Mouse (Mus musculus) cerebellum, adult 9-10 months (tissue): ENCODE data around the gene Lclat1.
"Not testable (repeated sequence)": the region's sequence is repeated elsewhere in the genome, so short reads cannot be mapped to it uniquely, and the experiment has no call there.

Source experiments
- DNase-seq: peaks from one replicate; pipeline ENCODE4 v3.0.0; 2022

Lclat1 gene

DNA sequence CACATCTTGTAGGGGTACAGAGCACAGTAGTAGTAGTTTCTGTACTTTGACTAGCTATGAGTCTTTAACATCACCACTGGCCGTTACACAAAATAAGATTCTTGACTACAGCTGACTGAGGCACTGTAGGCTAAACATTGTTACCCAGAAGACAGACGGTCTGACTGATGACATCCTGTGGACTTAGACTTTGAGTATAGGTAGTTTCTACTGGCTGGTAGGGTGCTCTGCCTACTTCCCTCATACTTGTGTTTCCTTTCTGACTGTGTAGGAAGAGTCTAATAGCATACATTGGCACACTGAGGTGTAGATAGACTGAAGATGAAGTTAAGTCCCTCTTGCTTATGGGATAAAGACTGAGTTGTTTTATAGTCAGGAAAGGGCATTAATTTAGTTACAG lies 37.6 kb downstream of the Lclat1 start:
- no peak for DNase-seq

DNA sequence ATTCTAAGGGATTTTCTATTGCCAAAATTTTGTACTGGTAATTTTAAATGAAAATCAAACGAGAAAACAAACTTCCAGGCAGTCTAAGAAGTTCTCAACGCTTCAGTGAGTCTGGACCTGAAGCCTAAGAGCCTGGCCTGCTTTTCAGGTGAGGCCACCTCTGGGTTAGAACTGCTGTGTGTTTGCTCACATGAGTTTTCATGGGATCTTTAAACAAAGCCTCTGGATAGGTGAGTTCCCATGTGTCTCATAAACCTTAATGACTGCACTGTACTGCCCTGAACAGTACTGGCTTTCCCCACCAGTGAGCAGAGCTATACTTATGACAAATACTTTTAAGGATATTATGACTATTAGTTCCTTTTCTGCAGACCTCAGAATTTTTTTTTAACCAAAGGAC lies 40.8 kb downstream of the Lclat1 start:
- no peak for DNase-seq

DNA sequence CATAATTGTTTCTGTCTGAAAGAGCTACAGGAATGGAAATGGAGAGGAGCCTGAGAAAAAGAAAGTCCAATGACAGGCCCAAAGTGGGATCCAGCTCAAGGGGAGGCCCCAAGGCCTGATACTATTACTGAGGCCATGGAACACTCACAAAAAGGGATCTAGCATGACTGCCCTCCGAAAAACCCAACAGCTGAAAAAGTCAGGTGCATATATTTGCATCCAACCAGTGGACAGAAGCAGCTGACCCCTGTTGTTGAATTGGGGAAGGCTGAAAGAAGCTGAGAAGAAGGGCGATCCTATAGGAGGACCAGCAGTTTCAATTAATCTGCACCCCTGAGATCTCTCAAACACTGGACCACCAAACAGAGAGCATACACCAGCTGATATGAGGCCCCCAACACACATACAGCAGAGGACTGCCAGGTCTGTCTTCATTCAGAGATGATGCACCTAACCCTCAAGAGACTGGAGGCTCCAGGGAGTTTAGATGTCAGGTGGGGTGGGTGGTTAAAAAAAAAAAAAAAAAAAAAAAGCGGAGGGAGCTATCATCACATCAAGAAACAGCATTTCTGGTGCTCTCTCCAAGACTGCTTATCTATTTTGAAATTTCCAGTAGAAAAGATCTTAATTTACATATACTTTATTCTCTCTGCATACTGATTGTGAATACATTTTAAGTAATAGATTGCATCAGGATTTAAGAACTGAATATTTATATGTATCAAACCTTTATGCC lies 45.2 kb downstream of the Lclat1 start:
- DNase-seq, result not testable (repeated sequence)

DNA sequence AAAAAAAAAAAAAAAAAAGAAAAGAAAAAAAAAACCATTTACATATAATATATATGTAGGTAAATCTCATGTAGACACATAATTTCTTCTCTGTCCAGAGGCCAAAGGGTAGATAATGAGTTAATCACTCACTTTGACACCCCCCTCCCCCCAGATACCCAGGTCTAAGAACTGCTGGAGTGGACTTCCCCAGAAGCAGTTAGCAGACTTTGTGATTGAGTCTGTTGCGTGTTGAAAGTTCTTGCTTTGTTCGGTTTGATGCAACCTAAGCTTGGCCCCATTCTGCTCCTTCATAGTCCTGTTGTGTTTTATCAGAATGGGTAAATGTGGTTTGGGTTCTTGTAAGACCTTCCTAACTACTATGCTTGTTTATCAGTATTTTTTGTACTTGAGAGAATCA lies 45.9 kb downstream of the Lclat1 start:
- no peak for DNase-seq

GRCm38 (mm10) chr17:73156606-73157005 lies 48.8 kb downstream of the Lclat1 start:
- no peak for DNase-seq

- no peak for DNase-seq
Observed at GRCm38 (mm10) chr17:73161795-73162194, 54.0 kb downstream of the Lclat1 start.

- no peak for DNase-seq
Observed at GRCm38 (mm10) chr17:73162445-73163208, 54.8 kb downstream of the Lclat1 start.

- no peak for DNase-seq
Observed at GRCm38 (mm10) chr17:73163597-73163996, 55.8 kb downstream of the Lclat1 start.

GRCm38 (mm10) chr17:73164121-73164520 lies 56.3 kb downstream of the Lclat1 start:
- DNase-seq, result no peak

GRCm38 (mm10) chr17:73169461-73169860 lies 61.7 kb downstream of the Lclat1 start:
- DNase-seq, result no peak

- DNase-seq, result no peak
Observed at GRCm38 (mm10) chr17:73170141-73170540, 62.4 kb downstream of the Lclat1 start.

GRCm38 (mm10) chr17:73174083-73174562 lies 66.3 kb downstream of the Lclat1 start:
- DNase-seq, result no peak

DNA sequence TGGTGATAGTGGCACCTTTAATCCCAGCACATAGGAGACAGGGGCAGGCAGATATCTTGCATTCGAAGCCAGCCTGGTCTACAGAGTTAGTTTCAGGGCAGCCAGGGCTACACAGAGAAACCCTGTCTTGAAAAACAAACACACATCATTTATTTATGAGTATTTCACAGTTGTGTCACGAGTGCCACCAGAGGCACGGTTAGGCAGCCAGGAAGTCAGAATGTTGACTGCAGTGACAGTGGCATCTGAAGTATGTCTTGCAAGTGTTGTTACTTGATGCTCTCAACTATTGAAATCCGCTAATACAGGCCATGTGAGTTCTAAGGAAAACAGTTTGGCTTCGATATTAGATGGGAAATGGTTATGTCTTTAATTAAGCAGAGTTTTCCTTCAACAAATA lies 67.9 kb downstream of the Lclat1 start:
- DNase-seq, result no peak

- DNase-seq, result no peak
Observed at GRCm38 (mm10) chr17:73177079-73177478, 69.3 kb downstream of the Lclat1 start.

DNA sequence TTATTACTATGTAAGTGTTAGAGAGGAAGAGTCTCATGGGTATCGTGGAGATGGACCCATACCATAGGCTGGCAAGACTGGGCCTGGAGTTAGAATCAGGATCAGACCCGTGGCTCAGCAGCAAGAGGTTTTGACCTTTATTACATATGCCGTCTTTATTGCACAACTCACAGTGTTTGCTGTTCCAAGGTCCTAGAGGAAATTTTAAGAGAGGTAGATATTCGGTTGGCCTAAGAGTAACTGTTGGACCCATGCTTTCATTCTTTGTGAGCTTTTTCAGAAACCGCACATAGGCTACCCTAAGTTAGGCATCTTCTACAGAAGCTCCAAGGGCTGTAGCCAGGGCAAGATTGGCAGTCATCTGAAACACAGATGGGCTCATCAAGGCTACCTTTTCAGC lies 79.1 kb downstream of the Lclat1 start:
- DNase-seq, result no peak

DNA sequence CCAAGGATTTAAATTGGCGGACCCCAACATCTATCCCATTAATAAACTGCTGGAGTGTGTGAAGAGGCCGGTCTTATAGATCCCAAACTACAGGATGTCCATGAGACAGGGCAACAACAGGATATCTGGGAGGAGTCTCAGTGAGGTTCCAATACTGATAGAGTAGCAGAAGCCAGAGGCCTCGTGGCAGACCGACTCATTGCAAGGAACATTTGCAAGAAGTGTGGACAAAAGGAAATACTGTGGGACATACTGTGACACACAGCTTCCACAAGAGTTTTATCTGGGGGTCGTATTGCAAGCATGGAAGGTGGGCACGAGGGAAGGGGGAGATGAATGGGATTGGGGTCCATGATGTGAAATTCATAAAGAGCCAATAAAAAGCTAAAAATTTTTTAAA lies 86.4 kb downstream of the Lclat1 start:
- no peak for DNase-seq

- DNase-seq, result no peak
Observed at GRCm38 (mm10) chr17:73194575-73194974, 86.8 kb downstream of the Lclat1 start.

DNA sequence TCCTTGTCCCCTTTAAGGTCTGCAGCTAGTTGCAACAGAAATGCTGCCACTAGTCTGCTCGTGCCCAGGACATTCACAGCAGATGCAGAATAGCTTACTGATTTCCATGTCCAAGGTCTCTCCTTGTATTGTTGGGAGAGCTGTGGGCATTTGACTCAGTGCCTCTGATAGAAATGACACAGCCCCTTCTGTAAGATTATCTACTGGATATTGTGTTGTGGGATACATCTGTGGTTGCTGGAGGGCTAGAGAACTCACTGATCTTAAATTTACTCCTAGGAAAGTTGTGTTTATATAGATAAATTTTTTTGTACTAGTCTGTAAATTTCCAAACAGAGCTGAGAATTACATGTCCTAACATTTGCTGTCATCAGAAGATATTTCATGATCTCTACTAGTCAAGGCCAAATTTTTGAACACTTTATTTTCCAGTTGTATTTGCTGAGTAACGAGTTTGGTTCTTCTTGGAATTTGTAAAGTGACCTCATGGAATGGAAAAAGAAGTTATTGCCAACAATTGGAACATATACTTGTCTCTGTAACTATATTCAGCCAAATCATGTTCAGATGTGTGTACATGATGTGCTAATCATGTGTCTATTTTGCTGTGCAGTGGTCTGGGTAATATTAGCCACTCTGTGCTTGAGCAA lies 87.4 kb downstream of the Lclat1 start:
- DNase-seq, result no peak

- no peak for DNase-seq
Observed at GRCm38 (mm10) chr17:73196139-73196538, 88.4 kb downstream of the Lclat1 start.

- DNase-seq, result no peak
Observed at GRCm38 (mm10) chr17:73197724-73198123, 89.9 kb downstream of the Lclat1 start.

DNA sequence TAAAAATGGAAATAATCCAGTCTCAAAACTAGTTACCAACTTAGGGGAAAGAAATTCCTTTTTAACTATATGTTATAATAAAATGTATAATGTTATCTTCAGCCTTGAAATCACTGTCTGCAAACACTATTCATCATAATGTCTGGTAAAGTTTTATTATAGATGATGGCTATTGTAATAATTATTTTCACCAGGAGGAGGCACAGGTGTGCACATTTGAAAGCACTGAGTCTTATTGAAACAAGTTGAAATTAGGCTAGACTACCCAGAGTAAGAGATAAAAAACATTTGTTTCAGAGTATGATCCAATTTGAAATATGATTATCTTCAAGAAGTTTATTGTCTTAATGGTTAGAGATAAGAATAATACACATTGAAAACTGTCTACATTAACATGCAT lies 91.6 kb downstream of the Lclat1 start:
- DNase-seq, result no peak

- no peak for DNase-seq
Observed at GRCm38 (mm10) chr17:73200380-73200779, 92.6 kb downstream of the Lclat1 start.

DNA sequence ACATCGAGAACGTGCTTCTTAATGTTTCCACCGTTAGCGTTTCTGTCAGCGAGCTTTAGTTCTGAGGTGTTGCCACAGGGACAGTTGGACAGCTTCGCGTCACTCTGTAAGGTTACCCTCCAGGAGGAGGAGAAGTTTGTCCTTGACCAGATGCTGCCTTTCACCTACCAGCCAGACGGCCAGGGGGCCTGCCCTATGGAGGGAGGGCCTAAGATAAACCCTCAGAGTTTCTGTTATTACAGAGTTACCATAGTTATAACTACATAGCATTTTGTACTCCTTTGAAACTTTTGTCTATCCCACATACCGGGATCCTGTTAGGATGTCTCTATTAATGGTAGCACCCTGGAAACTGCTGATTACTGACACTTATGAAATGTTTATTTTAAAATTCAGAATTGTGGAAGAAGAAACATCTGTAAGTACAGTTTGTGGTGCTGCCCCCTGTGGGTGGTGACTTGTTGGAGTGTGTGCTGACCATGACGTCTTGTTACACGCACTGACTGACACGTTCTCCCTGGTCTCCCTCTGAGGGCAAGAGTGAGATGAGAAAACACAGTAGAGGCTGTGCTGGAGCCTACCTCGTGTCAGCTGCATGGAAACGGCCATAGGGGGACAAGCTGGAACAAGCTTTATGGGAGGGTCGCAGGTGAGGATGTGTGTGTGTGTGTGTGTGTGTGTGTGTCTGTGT lies 96.0 kb downstream of the Lclat1 start:
- no peak for DNase-seq
